Mouse (Mus musculus) myocyte (in vitro differentiated cells): ENCODE measurements around the gene Gm37240.

Source experiments
- CEBPB ChIP-seq: IDR thresholded peaks from 2 replicates; pipeline ENCODE4 v1.6.1; 2011; ENCODE audit warnings: mild to moderate bottlenecking, moderate library complexity; ENCODE audit not compliant: poor library complexity, insufficient read depth, severe bottlenecking
- MAX ChIP-seq: IDR thresholded peaks from one replicate; pipeline ENCODE4 v1.6.1; 2011; ENCODE audit warnings: low read depth, mild to moderate bottlenecking, control low read depth
- MYOG ChIP-seq, 3 experiments: IDR thresholded peaks; one replicate each; pipeline ENCODE4 v1.6.1; 2011; ENCODE audit warnings: control low read depth in 2 of 3, low read depth in 2 of 3, mild to moderate bottlenecking in 2 of 3; ENCODE audit not compliant: insufficient read length in 2 of 3, control insufficient read depth in 1 of 3, insufficient read depth in 1 of 3
- POLR2A ChIP-seq: IDR thresholded peaks from one replicate; pipeline ENCODE4 v1.6.1; 2011; ENCODE audit warnings: low read depth, mild to moderate bottlenecking, control low read depth, moderate library complexity; ENCODE audit not compliant: insufficient read length

- TF ChIP-seq POLR2A, result no peak
- TF ChIP-seq CEBPB, result no peak
- TF ChIP-seq MAX, result no peak
- peak in 1 of 3 experiments; percentile 15 for TF ChIP-seq MYOG (IDR thresholded peaks at IDR 0.05; ENCODE audit: control insufficient read depth in 1 of 3, insufficient read depth in 1 of 3, insufficient read length in 2 of 3, low read depth in 2 of 3)
Observed at GRCm38 (mm10) chr3:85125471-85125870, 761.8 kb downstream of the Gm37240 start.
